Mouse (Mus musculus): ENCODE measurements around the gene Slc38a9. TPM values are rescaled to one million over a fixed set of nuclear protein-coding genes. Genes with fewer than 3 reads are reported as not detected.

Slc38a9 gene
- total RNA-seq, 1 experiment, result 13.1 TPM

DNA sequence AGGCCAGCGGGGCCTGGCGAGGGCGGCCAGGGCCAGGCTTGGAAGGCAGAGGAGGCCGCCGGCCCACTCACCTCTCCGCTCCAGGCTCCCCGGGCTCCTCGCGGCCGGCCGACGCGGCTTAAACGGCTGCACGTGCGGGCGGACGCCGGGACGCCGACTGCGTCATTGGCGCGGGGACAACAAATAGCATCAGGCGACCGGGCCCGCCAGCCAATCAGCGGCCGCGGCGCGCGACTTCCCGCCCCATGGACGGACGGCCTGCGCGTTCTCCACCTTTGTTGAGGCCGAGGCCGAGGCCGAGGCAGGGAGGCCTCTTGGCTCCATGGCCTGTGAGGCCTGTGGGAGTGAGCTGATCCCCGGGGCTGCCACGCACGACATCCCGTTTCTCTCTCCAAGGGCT is 8.3 kb upstream of the Slc38a9 start, which contains the start of gene Ddx4:
Gene Ddx4 (minus strand): TSS at position 271 of the 400 bp plus-strand sequence.
- Histone ChIP-seq H3K9ac (ENCODE audit: insufficient read depth, low read depth, low read length, poor library complexity, severe bottlenecking) (peak within 1 kb of the TSS; percentile 49), H3K4me3 (ENCODE audit: insufficient read depth in 1 of 2, low read depth in 1 of 2, low read length in 2 of 2, poor library complexity in 1 of 2, severe bottlenecking in 1 of 2) (peak within 1 kb of the TSS; percentile 14 to 61; a peak in 3 of 4 replicates), H3K9me3 (ENCODE audit: control insufficient read depth, insufficient read depth, low read depth, low read length) (no peaks in the 10 kb centered on the region), H3K36me3 (ENCODE audit: control insufficient read depth, insufficient read depth, low read length, poor library complexity, severe bottlenecking) (no peaks in the 10 kb centered on the region), H3K27ac (ENCODE audit: insufficient read depth, low read depth, low read length, poor library complexity, severe bottlenecking) (no peak within 1 kb of the TSS), H3K4me1 (ENCODE audit: control insufficient read depth in 2 of 2, insufficient read depth in 2 of 2, low read length in 2 of 2, poor library complexity in 1 of 2) (no peaks in the 10 kb centered on the region)
- in situ Hi-C loops (cut with MboI; ENCODE audit: low sequenced_read_pairs in 2 of 2, unreplicated experiment in 2 of 2), result no loop called here
- no peak for TF ChIP-seq HCFC1 (IDR thresholded peaks at IDR 0.05; ENCODE audit: borderline replicate concordance, insufficient read depth, low read length)
- DNase-seq (ENCODE audit: low read depth, low spot score), result peak; percentile 42

DNA sequence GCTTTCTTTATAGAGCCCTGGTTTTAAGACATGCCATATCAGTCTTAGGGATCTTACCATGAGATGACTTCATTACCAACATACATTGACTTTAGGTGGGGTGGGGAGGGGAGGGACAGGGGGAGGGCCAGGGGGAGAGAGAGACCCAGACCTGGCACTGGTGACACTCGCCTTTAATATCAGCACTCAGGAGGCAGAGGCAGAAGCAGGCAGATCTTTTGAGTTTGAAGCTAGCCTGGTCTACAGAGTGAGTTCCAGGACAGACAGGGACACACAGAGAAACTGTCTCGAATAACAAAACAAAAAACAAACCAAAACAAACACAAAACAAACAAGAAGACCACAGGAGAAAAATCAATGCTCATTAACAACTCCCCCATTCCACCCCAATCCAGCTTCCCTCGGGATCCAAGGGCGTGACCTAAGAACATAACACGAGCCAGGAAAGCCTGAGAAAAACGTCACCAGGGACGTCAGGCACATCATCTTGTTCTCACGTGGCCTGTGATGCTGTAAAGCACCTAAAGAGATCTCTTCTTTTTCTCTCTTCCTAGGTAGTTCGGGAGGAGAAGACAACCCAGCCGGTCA is 471 bp upstream of the Slc38a9 start:
- Histone ChIP-seq H3K27ac (ENCODE audit: insufficient read depth, low read depth, low read length, poor library complexity, severe bottlenecking) (no peak overlapping the region), H3K9me3 (ENCODE audit: control insufficient read depth, insufficient read depth, low read depth, low read length) (no peaks in the 10 kb centered on the region), H3K36me3 (ENCODE audit: control insufficient read depth, insufficient read depth, low read length, poor library complexity, severe bottlenecking) (no peaks in the 10 kb centered on the region), H3K4me3 (ENCODE audit: insufficient read depth in 1 of 2, low read depth in 1 of 2, low read length in 2 of 2, poor library complexity in 1 of 2, severe bottlenecking in 1 of 2) (peak overlapping the region; percentile 70 to 86), H3K4me1 (ENCODE audit: control insufficient read depth in 2 of 2, insufficient read depth in 2 of 2, low read length in 2 of 2, poor library complexity in 1 of 2) (peaks cover 0 to 4% of the 10 kb centered on the region in 2 experiments; a peak in 1 of 4 replicates), H3K9ac (ENCODE audit: insufficient read depth, low read depth, low read length, poor library complexity, severe bottlenecking) (peak overlapping the region; percentile 78)
- TF ChIP-seq HCFC1 (IDR thresholded peaks at IDR 0.05; ENCODE audit: borderline replicate concordance, insufficient read depth, low read length) (no peak), ZNF384 (IDR thresholded peaks at IDR 0.05; ENCODE audit: low read depth, low read length) (no peak), ZC3H11A (IDR thresholded peaks at IDR 0.05; ENCODE audit: borderline replicate concordance, low read depth, low read length) (no peak), CHD2 (IDR thresholded peaks at IDR 0.05; ENCODE audit: low read depth, low read length) (no peak), MAFK (IDR thresholded peaks at IDR 0.05; ENCODE audit: insufficient read depth, low read depth, low read length) (no peak)
- in situ Hi-C loops (cut with MboI; ENCODE audit: low sequenced_read_pairs in 2 of 2, unreplicated experiment in 2 of 2), result no loop called here
- no peak for DNase-seq (ENCODE audit: low read depth, low spot score)

- Histone ChIP-seq H3K27ac (ENCODE audit: insufficient read depth, low read depth, low read length, poor library complexity, severe bottlenecking) (no peak overlapping the region), H3K4me3 (ENCODE audit: insufficient read depth in 1 of 2, low read depth in 1 of 2, low read length in 2 of 2, poor library complexity in 1 of 2, severe bottlenecking in 1 of 2) (no peak overlapping the region), H3K4me1 (ENCODE audit: control insufficient read depth in 2 of 2, insufficient read depth in 2 of 2, low read length in 2 of 2, poor library complexity in 1 of 2) (peaks cover 0 to 4% of the 10 kb centered on the region in 2 experiments; a peak in 1 of 4 replicates), H3K36me3 (ENCODE audit: control insufficient read depth, insufficient read depth, low read length, poor library complexity, severe bottlenecking) (no peaks in the 10 kb centered on the region), H3K9ac (ENCODE audit: insufficient read depth, low read depth, low read length, poor library complexity, severe bottlenecking) (no peak overlapping the region), H3K9me3 (ENCODE audit: control insufficient read depth, insufficient read depth, low read depth, low read length) (no peaks in the 10 kb centered on the region)
- peak; percentile 65 for TF ChIP-seq MAFK (IDR thresholded peaks at IDR 0.05; ENCODE audit: insufficient read depth, low read depth, low read length)
- no peak for TF ChIP-seq HCFC1 (IDR thresholded peaks at IDR 0.05; ENCODE audit: borderline replicate concordance, insufficient read depth, low read length)
- no peak for TF ChIP-seq CHD2 (IDR thresholded peaks at IDR 0.05; ENCODE audit: low read depth, low read length)
- no peak for TF ChIP-seq ZC3H11A (IDR thresholded peaks at IDR 0.05; ENCODE audit: borderline replicate concordance, low read depth, low read length)
- in situ Hi-C loops (cut with MboI; ENCODE audit: low sequenced_read_pairs in 2 of 2, unreplicated experiment in 2 of 2), result no loop called here
- DNase-seq (ENCODE audit: low read depth, low spot score), result no peak
These were observed 1.1 kb downstream of the Slc38a9 start for GRCm38 (mm10) chr13:112661687-112662086.

DNA sequence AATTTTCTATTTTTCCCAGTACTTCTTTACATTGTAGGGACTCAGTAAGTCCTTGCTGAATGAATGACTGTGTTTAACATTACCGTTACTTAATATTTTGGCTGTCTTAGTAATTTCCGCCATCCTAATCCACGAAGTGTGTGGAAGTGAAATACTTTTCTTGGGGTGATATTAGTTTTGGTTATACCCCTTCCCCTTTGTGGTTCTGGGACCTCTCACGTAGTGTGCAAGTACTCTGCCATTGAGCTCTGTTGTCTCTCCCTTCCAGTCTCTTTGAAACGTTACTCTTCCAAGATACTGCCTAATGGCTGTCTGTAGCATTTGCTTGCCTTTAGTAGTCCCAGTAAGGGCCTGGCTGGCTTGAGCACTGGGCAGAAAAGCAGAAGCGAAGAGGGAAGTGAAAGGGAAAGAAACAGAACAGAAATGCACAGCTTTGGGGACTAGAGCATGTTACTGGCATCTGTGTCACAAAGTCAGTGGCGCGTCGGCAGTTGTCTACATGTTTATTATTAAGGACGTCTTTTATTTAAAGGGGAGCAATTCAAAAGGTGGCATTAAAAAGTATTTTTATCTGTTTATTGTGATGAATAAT is 6.0 kb downstream of the Slc38a9 start:
- TF ChIP-seq HCFC1 (IDR thresholded peaks at IDR 0.05; ENCODE audit: borderline replicate concordance, insufficient read depth, low read length) (no peak), CHD2 (IDR thresholded peaks at IDR 0.05; ENCODE audit: low read depth, low read length) (no peak), ZNF384 (IDR thresholded peaks at IDR 0.05; ENCODE audit: low read depth, low read length) (no peak), MAFK (IDR thresholded peaks at IDR 0.05; ENCODE audit: insufficient read depth, low read depth, low read length) (no peak), ZC3H11A (IDR thresholded peaks at IDR 0.05; ENCODE audit: borderline replicate concordance, low read depth, low read length) (no peak)
- no peaks in the 10 kb centered on the region; the same call in none of the 2 replicates for H3K36me3 ChIP-seq (ENCODE audit: control insufficient read depth, insufficient read depth, low read length, poor library complexity, severe bottlenecking)
- H3K9ac ChIP-seq (ENCODE audit: insufficient read depth, low read depth, low read length, poor library complexity, severe bottlenecking), result no peak overlapping the region
- no peaks in the 10 kb centered on the region for H3K9me3 ChIP-seq (ENCODE audit: control insufficient read depth, insufficient read depth, low read depth, low read length)
- no peak for DNase-seq (ENCODE audit: low read depth, low spot score)
- no peak overlapping the region for H3K27ac ChIP-seq (ENCODE audit: insufficient read depth, low read depth, low read length, poor library complexity, severe bottlenecking)
- no peak overlapping the region for H3K4me3 ChIP-seq (ENCODE audit: insufficient read depth in 1 of 2, low read depth in 1 of 2, low read length in 2 of 2, poor library complexity in 1 of 2, severe bottlenecking in 1 of 2)
- in situ Hi-C loops (cut with MboI; ENCODE audit: low sequenced_read_pairs in 2 of 2, unreplicated experiment in 2 of 2), result no loop called here
- H3K4me1 ChIP-seq (ENCODE audit: control insufficient read depth in 2 of 2, insufficient read depth in 2 of 2, low read length in 2 of 2, poor library complexity in 1 of 2), result peaks cover 0 to 1% of the 10 kb centered on the region in 2 experiments; a peak in 1 of 4 replicates
